Mouse (Mus musculus): ENCODE data around the gene Clasp1. TPM values are rescaled to one million over a fixed set of nuclear protein-coding genes. Genes with fewer than 3 reads are reported as not detected.

Clasp1 gene
- polyA plus RNA-seq, 1 experiment, result 14.8 TPM

DNA sequence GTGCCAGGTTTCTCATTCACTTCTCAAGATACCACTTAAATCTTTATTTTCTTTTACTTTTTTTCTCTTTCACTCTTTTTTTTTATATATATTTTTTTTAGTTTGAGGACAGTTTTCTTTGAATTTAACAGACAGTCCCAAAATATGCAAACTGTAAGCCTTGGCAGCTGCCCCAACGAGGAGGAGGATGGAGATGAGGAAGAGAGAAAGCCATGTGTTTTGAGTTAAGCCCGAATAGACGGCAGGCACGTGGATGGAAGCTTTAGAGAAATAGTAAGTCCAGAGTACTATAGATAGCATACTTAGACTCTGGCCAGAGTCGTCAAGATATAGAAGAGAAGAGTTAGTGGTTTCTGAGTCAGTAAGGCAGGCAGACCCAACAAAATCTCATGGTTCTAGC, 11.1 kb upstream of the Clasp1 start:
- Histone ChIP-seq H3K36me3 (ENCODE audit: control insufficient read depth, insufficient read depth, low read length) (no peaks in the 10 kb centered on the region), H3K27me3 (ENCODE audit: control insufficient read depth, insufficient read depth, low read length) (no peaks in the 10 kb centered on the region), H3K4me1 (ENCODE audit: control insufficient read depth, insufficient read depth, insufficient read length) (no peaks in the 10 kb centered on the region), H3K4me3 (ENCODE audit: extremely low read depth, insufficient read depth, insufficient read length) (no peak overlapping the region), H3K27ac (ENCODE audit: insufficient read depth, low read length) (no peak overlapping the region)
- 78% methylated on average over 5 of the region's 5 CpGs for WGBS
- DNase-seq (ENCODE audit: low read depth in 1 of 2, low spot score in 2 of 2), result no peak
- no peak for TF ChIP-seq POLR2A (IDR thresholded peaks at IDR 0.05; ENCODE audit: low read depth, low read length)
- TF ChIP-seq CTCF (IDR thresholded peaks at IDR 0.05; ENCODE audit: extremely low read depth, insufficient read depth, insufficient read length, insufficient replicate concordance), result no peak

GRCm38 (mm10) chr1:118380105-118380786, 8.6 kb upstream of the Clasp1 start:
- Histone ChIP-seq H3K27me3 (ENCODE audit: control insufficient read depth, insufficient read depth, low read length) (no peaks in the 10 kb centered on the region), H3K4me1 (ENCODE audit: control insufficient read depth, insufficient read depth, insufficient read length) (no peaks in the 10 kb centered on the region), H3K36me3 (ENCODE audit: control insufficient read depth, insufficient read depth, low read length) (no peaks in the 10 kb centered on the region), H3K27ac (ENCODE audit: insufficient read depth, low read length) (no peak overlapping the region), H3K4me3 (ENCODE audit: extremely low read depth, insufficient read depth, insufficient read length) (no peak overlapping the region)
- DNase-seq (ENCODE audit: low read depth in 1 of 2, low spot score in 2 of 2), result no peak
- no peak for TF ChIP-seq POLR2A (IDR thresholded peaks at IDR 0.05; ENCODE audit: low read depth, low read length)
- no peak for TF ChIP-seq CTCF (IDR thresholded peaks at IDR 0.05; ENCODE audit: extremely low read depth, insufficient read depth, insufficient read length, insufficient replicate concordance)
- 82% methylated on average over 8 of the region's 8 CpGs for WGBS

- under 1% methylated on average over 19 of the region's 19 CpGs for WGBS
- DNase-seq (ENCODE audit: low read depth in 1 of 2, low spot score in 2 of 2), result peak; percentile 74 to 75
- peak overlapping the region; percentile 88 for H3K4me3 ChIP-seq (ENCODE audit: extremely low read depth, insufficient read depth, insufficient read length)
Measured at GRCm38 (mm10) chr1:118388127-118388756, 616 bp upstream of the Clasp1 start.

GRCm38 (mm10) chr1:118389454-118390265, 802 bp downstream of the Clasp1 start:
- under 1% methylated on average over 44 of the region's 44 CpGs for WGBS
- Histone ChIP-seq H3K4me3 (ENCODE audit: extremely low read depth, insufficient read depth, insufficient read length) (peak overlapping the region; percentile 88), H3K36me3 (ENCODE audit: control insufficient read depth, insufficient read depth, low read length) (peaks cover 1% of the 10 kb centered on the region; the same call in 1 of the 2 replicates), H3K27ac (ENCODE audit: insufficient read depth, low read length) (peak overlapping the region; percentile 89), H3K27me3 (ENCODE audit: control insufficient read depth, insufficient read depth, low read length) (no peaks in the 10 kb centered on the region), H3K4me1 (ENCODE audit: control insufficient read depth, insufficient read depth, insufficient read length) (peaks cover 2% of the 10 kb centered on the region; the same call in 1 of the 2 replicates)
- DNase-seq (ENCODE audit: low read depth in 1 of 2, low spot score in 2 of 2), result peak in 1 of 2 experiments; percentile 50
- no peak for TF ChIP-seq CTCF (IDR thresholded peaks at IDR 0.05; ENCODE audit: extremely low read depth, insufficient read depth, insufficient read length, insufficient replicate concordance)
- peak; percentile 24; the same call in 1 of the 2 replicates for TF ChIP-seq POLR2A (IDR thresholded peaks at IDR 0.05; ENCODE audit: low read depth, low read length)

More at GRCm38 (mm10) chr1:118388127-118388756, 616 bp upstream of the Clasp1 start:
- H3K27ac ChIP-seq (ENCODE audit: insufficient read depth, low read length), result peak overlapping the region; percentile 92
- no peaks in the 10 kb centered on the region for H3K36me3 ChIP-seq (ENCODE audit: control insufficient read depth, insufficient read depth, low read length)
- no peaks in the 10 kb centered on the region for H3K27me3 ChIP-seq (ENCODE audit: control insufficient read depth, insufficient read depth, low read length)
- no peak for TF ChIP-seq POLR2A (IDR thresholded peaks at IDR 0.05; ENCODE audit: low read depth, low read length)
- TF ChIP-seq CTCF (IDR thresholded peaks at IDR 0.05; ENCODE audit: extremely low read depth, insufficient read depth, insufficient read length, insufficient replicate concordance), result no peak
- peaks cover 2% of the 10 kb centered on the region; the same call in 1 of the 2 replicates for H3K4me1 ChIP-seq (ENCODE audit: control insufficient read depth, insufficient read depth, insufficient read length)

- Histone ChIP-seq H3K27me3 (ENCODE audit: control insufficient read depth, insufficient read depth, low read length) (no peaks in the 10 kb centered on the region), H3K4me3 (ENCODE audit: extremely low read depth, insufficient read depth, insufficient read length) (peak overlapping the region; percentile 88), H3K27ac (ENCODE audit: insufficient read depth, low read length) (no peak overlapping the region), H3K4me1 (ENCODE audit: control insufficient read depth, insufficient read depth, insufficient read length) (peaks cover 2% of the 10 kb centered on the region; the same call in 1 of the 2 replicates), H3K36me3 (ENCODE audit: control insufficient read depth, insufficient read depth, low read length) (peaks cover 1% of the 10 kb centered on the region; the same call in 1 of the 2 replicates)
- DNase-seq (ENCODE audit: low read depth in 1 of 2, low spot score in 2 of 2), result no peak
- no peak for TF ChIP-seq CTCF (IDR thresholded peaks at IDR 0.05; ENCODE audit: extremely low read depth, insufficient read depth, insufficient read length, insufficient replicate concordance)
- no peak for TF ChIP-seq POLR2A (IDR thresholded peaks at IDR 0.05; ENCODE audit: low read depth, low read length)
- WGBS, result 47% methylated on average over 8 of the region's 8 CpGs
Measured at GRCm38 (mm10) chr1:118390266-118390660, 1.4 kb downstream of the Clasp1 start.

GRCm38 (mm10) chr1:118390871-118391387, 2.1 kb downstream of the Clasp1 start:
- no peak for DNase-seq (ENCODE audit: low read depth in 1 of 2, low spot score in 2 of 2)
- TF ChIP-seq CTCF (IDR thresholded peaks at IDR 0.05; ENCODE audit: extremely low read depth, insufficient read depth, insufficient read length, insufficient replicate concordance), result no peak
- no peak for TF ChIP-seq POLR2A (IDR thresholded peaks at IDR 0.05; ENCODE audit: low read depth, low read length)
- H3K4me3 ChIP-seq (ENCODE audit: extremely low read depth, insufficient read depth, insufficient read length), result no peak overlapping the region

More at GRCm38 (mm10) chr1:118390871-118391387, 2.1 kb downstream of the Clasp1 start:
- Histone ChIP-seq H3K36me3 (ENCODE audit: control insufficient read depth, insufficient read depth, low read length) (peaks cover 1% of the 10 kb centered on the region; the same call in 1 of the 2 replicates), H3K27ac (ENCODE audit: insufficient read depth, low read length) (no peak overlapping the region), H3K27me3 (ENCODE audit: control insufficient read depth, insufficient read depth, low read length) (no peaks in the 10 kb centered on the region), H3K4me1 (ENCODE audit: control insufficient read depth, insufficient read depth, insufficient read length) (peaks cover 2% of the 10 kb centered on the region; the same call in 1 of the 2 replicates)
- WGBS, result 49% methylated on average over 2 of the region's 2 CpGs

Measured in spleen, adult 2 months (tissue).